Mouse (Mus musculus) olfactory bulb, adult 2 months (tissue): ENCODE measurements around the gene Vegfb.

Experiments used
- CTCF ChIP-seq: fragments of 200-500 bp; IDR thresholded peaks from 2 replicates; pipeline ENCODE4 v1.5.1; 2012; ENCODE audit warnings: low read depth, mild to moderate bottlenecking, low read length, moderate library complexity; ENCODE audit not compliant: insufficient read depth
- POLR2A ChIP-seq: fragments of 200-500 bp; IDR thresholded peaks from 2 replicates; pipeline ENCODE4 v1.6.1; 2012; ENCODE audit warnings: mild to moderate bottlenecking, low read depth, low read length, moderate library complexity; ENCODE audit not compliant: insufficient read depth

DNA sequence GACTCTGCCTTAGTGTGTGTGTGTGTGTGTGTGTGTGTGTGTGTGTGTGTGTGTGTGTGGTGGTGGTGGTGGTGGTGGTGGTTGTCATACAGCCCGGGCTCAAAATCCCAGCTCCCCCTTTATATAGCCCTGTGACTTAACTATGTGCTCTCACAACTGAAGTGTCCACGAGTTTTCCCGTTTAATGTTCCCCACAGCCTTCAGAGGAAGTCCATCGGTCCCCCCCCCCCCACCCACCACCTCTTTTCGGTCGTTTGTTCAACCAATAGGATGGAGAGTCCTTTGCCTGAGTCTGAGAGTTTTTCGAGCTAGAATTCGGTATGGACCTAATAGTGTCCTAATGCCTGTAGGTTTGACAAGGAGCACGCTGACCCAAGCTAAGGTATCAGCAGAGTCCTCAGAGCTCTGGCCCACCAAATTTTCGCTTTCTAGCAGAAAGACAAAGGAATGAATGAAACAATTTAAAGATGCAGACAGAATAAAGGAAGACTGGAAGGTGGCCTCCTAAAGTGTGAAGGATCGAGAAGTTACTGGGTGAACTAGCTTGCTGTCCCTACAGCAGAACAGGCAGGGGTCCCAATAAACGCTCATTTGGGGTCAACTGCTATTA lies 13.8 kb downstream of the Vegfb start:
- TF ChIP-seq POLR2A (no peak), CTCF (no peak)
